Mouse (Mus musculus) activated CD4-positive, CD25-positive, alpha-beta regulatory T cell (primary cell): ENCODE measurements around the gene Heatr6. TPM values are rescaled to one million over a fixed set of nuclear protein-coding genes. Genes with fewer than 3 reads are reported as not detected.

ENCODE experiments used
- polyA plus RNA-seq, 2 experiments: library from polyadenylated mRNA; unstranded; fragments of 100-300 nt; shearing (Covaris generic); gene quantifications; one replicate each; pipeline ENCODE4 v1.2.1; 2017

The Heatr6 gene
- 10 to 100 TPM; 24.3 to 26.1 TPM for polyA plus RNA-seq

DNA sequence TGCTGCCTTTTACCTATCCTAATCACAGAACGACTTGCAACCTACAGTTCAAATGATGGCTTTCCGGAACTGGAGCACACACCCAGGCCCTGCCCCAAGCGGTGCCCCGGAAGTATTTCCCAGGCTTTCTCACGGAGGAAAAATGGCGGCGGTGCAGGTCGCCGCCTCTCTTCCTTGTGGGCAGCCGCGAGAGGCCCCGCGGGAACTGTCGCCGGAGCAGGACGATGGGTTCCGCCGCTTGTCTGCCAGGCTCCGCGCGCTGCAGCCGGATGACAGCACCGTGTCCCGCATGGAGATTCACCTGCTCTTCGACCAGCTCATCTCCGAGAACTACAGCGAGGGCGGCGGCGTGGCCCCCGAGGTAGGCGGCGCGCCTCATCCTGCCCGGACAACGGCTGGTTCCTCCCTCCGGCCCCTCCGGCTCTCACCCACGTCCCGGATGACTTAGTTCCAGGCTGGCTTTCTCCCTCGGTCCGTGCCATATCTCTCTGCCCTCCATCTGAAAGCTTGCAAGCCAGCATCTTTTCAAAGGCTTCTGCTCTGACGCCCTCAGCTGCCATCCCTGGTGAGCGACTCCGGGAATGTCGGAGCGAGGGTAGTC is at the start of gene Heatr6:
Gene Heatr6 (plus strand): TSS at position 116 of the 601 bp plus-strand sequence.

DNA sequence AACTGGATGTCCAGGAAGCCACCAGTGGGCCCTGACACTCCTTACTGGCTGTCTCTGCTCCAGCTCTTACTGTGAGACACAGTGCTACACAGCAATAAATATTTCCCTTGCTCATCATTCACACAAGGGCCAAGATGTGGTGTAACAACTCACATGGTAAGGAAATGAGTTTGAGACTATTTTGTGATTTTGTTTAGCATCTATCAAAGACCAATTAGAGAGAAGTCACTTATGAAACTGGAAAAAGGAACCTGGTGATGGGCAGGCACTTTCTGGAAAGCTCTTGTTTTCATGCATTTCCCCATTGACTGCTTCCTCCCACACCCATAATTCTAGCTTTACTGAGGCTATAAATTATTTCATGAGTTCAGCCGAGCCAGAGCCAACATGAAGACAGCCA is 49.8 kb upstream of the Heatr6 start, which contains the start of gene Wfdc17:
Gene Wfdc17 (plus strand): TSS at position 287 of the 400 bp plus-strand sequence.

DNA sequence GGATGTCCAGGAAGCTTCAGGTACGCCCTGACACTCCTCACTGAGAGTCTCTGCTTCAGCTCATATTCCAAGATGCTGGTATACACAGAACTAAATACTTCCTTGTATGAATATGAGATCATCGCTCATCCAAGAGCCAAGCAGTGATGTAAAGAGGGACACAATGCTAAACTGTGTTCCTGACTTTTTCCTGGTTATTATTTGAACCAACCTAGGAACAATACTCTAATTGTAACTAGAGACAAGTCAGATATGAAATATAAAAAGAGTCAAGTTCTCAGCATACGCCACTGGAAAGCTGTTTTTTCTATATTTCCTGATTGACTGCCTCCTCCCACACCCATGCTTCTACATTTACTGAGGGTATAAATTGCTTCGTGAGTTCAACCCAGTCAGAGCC is 44.8 kb upstream of the Heatr6 start, which contains the start of gene Wfdc18:
Gene Wfdc18 (plus strand): TSS at position 301 of the 400 bp plus-strand sequence.

DNA sequence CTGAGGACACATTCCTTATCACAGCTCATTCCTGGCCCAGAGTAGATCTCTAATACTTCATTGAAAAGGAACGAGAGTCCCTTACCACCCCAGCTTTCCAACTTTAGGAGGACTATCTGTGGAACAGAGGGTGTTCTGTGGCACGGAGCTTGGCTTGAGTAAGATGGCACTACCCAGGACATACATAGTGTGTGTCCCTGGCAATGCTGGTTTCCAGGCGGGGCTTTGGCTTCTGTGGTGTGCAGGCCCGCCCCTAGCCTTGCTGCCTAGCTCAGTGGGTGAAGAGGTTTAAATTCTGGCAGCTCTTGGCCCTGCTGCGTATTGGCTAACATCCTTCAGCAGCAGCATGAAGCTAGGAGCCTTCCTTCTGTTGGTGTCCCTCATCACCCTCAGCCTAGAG is 6.8 kb upstream of the Heatr6 start, which contains the start of gene Wfdc21:
Gene Wfdc21 (plus strand): TSS at position 260 of the 400 bp plus-strand sequence.

Other genes starting within 250 kb of the Heatr6 start
- under 1 TPM in 1 of 2 experiments, not detected in 1; 0.19 TPM for gene Heatr9, start 231.5 kb upstream of the Heatr6 start, polyA plus RNA-seq
- 100 to 1,000 TPM; 223 to 434 TPM for gene Ccl5, start 223.2 kb upstream of the Heatr6 start, polyA plus RNA-seq
- 1 to 10 TPM in 1 of 2 experiments, not detected in 1; 7.7 TPM for gene Ccl9, start 175.1 kb upstream of the Heatr6 start, polyA plus RNA-seq
- 10 to 100 TPM in 1 of 2 experiments, 1 to 10 TPM in 1; 1.0 to 82.4 TPM for gene Ccl6, start 160.6 kb upstream of the Heatr6 start, polyA plus RNA-seq
- under 1 TPM in 1 of 2 experiments, not detected in 1; 0.42 TPM for gene Rpl9-ps1, start 108.1 kb upstream of the Heatr6 start, polyA plus RNA-seq
- gene Ccl3, start 104.3 kb upstream of the Heatr6 start, polyA plus RNA-seq: 1 to 10 TPM; 3.3 to 8.3 TPM
- 10 to 100 TPM; 17.3 to 24.7 TPM for gene Ccl4, start 91.1 kb upstream of the Heatr6 start, polyA plus RNA-seq
- gene Wfdc17, start 49.7 kb upstream of the Heatr6 start, polyA plus RNA-seq: 10 to 100 TPM in 1 of 2 experiments, under 1 TPM in 1; 0.85 to 24.9 TPM
- under 1 TPM in 1 of 2 experiments, not detected in 1; 0.32 TPM for gene Wfdc18, start 44.7 kb upstream of the Heatr6 start, polyA plus RNA-seq
- gene Wfdc21, start 6.8 kb upstream of the Heatr6 start, polyA plus RNA-seq: not detected
- not detected for gene Hnf1b, start 96.4 kb downstream of the Heatr6 start, polyA plus RNA-seq
- 10 to 100 TPM; 59.8 to 63.5 TPM for gene Ddx52, start 188.4 kb downstream of the Heatr6 start, polyA plus RNA-seq
- gene Synrg, start 210.7 kb downstream of the Heatr6 start, polyA plus RNA-seq: 10 to 100 TPM; 26.2 to 32.1 TPM